Mouse (Mus musculus) cerebellum, adult 2 months (tissue): ENCODE measurements around the gene Etv1.

Source experiments
- CTCF ChIP-seq: fragments of 200-500 bp; IDR thresholded peaks from 2 replicates; pipeline ENCODE4 v1.5.1; 2011; ENCODE audit warnings: low read depth, mild to moderate bottlenecking, control low read depth, low read length, moderate library complexity, borderline replicate concordance; ENCODE audit not compliant: insufficient read depth
- POLR2A ChIP-seq: fragments of 200-500 bp; IDR thresholded peaks from 2 replicates; pipeline ENCODE4 v1.6.1; 2011; ENCODE audit warnings: low read length, control low read depth, borderline replicate concordance; ENCODE audit not compliant: insufficient read depth

DNA sequence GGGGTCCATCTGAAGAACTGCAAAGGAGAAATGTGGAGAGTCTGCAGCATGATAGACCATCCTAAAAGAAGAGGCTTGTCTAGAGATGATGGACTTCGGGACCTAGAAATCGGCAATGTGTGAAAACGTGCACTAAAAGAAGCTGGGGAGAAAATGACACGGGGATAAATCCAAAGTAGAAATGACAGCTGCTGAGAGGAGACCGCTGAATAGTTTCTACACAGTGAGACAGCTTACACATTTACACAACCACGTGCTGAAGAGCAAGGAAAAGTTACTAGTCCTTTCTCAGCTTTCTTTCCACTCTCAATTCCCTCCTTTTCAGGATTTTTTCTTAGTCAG lies 1.3 kb upstream of the Etv1 start:
- TF ChIP-seq CTCF (no peak), POLR2A (no peak)
